Mouse (Mus musculus): Measurements from ENCODE around the gene Mettl9. TPM values are rescaled to one million over a fixed set of nuclear protein-coding genes. Genes with fewer than 3 reads are reported as not detected.

Gene Mettl9
- total RNA-seq, 2 experiments from 2014 or later = 21.2 to 22.5 TPM

- no peak for DNase-seq (ENCODE audit: low spot score)
Measured at GRCm38 (mm10) chr7:121098614-121099389, 64.6 kb downstream of the Mettl9 start.

GRCm38 (mm10) chr7:121107851-121108250, 73.6 kb downstream of the Mettl9 start:
- DNase-seq (ENCODE audit: low spot score) = no peak

- DNase-seq (ENCODE audit: low spot score) = peak; percentile 7
Measured at GRCm38 (mm10) chr7:121111321-121111720, 77.1 kb downstream of the Mettl9 start.

- no peak for DNase-seq (ENCODE audit: low spot score)
Measured at GRCm38 (mm10) chr7:121111762-121112161, 77.5 kb downstream of the Mettl9 start.

- DNase-seq (ENCODE audit: low spot score) = peak; percentile 85
Measured at GRCm38 (mm10) chr7:121120143-121120818, 86.0 kb downstream of the Mettl9 start.

Other genes starting within 250 kb of the Mettl9 start
- gene Gm5737, start 222.1 kb upstream of the Mettl9 start, total RNA-seq (2021) = under 1 TPM in 1 of 2 experiments, not detected in 1; 0.47 TPM
- gene Eef2k, start 191.6 kb upstream of the Mettl9 start, total RNA-seq (2021) = 10 to 100 TPM; 59.7 to 60.4 TPM
- gene Polr3e, start 116.7 kb upstream of the Mettl9 start, total RNA-seq (2021) = 10 to 100 TPM in 1 of 2 experiments, 1 to 10 TPM in 1; 9.0 to 10.0 TPM
- gene Cdr2, start 52.1 kb upstream of the Mettl9 start, total RNA-seq (2021) = 1 to 10 TPM; 2.3 to 3.9 TPM
- gene Mfsd13b, start 51.9 kb upstream of the Mettl9 start, total RNA-seq (2021) = not detected
- under 1 TPM; 0.40 to 0.50 TPM for gene Igsf6, start 40.1 kb downstream of the Mettl9 start, total RNA-seq (2021)
- under 1 TPM; 0.12 to 0.23 TPM for gene Otoa, start 47.2 kb downstream of the Mettl9 start, total RNA-seq (2021)

Data from gastrocnemius, adult 18-20 months (tissue).